Mouse (Mus musculus) CD4-positive naive resting alpha-beta T cell, adult 76 days (primary cell): ENCODE results near the gene Gnai1. TPM values are rescaled to one million over a fixed set of nuclear protein-coding genes. Genes with fewer than 3 reads are reported as not detected.

Source experiments
- total RNA-seq: library from RNA; stranded (reverse); gene quantifications from one replicate; pipeline ENCODE4 v1.2.4, GENCODE M21; 2023

Gene Gnai1
- not detected for total RNA-seq

GRCm38 (mm10) chr5:18360281-18360819, at the start of gene Gnai1:
Gene Gnai1 (minus strand): TSS chr5:18360355.

